Mouse (Mus musculus) embryonic facial prominence, embryonic 15.5 days (tissue): ENCODE results near the gene Igfbp6. TPM values are rescaled to one million over a fixed set of nuclear protein-coding genes. Genes with fewer than 3 reads are reported as not detected.
"Not testable (repeated sequence)": the region's sequence is repeated elsewhere in the genome, so short reads cannot be mapped to it uniquely, and the experiment has no call there.

Experiments used
- ATAC-seq: fragments of 200-750 bp; cut with Nextera tagmentation; 2 replicates; pipeline ENCODE4 v1.8.0; 2017; ENCODE audit warnings: low read depth, moderate TSS enrichment; ENCODE audit not compliant: insufficient number of reproducible peaks, low FRiP score, low TSS enrichment
- H3K27ac ChIP-seq: fragments of 300-500 bp; sonication (generic); replicated peaks from 2 replicates; pipeline ENCODE4 v1.5.1; 2015; ENCODE audit warnings: mild to moderate bottlenecking, inconsistent platforms
- H3K27me3 ChIP-seq: fragments of 300-500 bp; sonication (generic); 2 replicates; pipeline ENCODE4 v1.6.1; 2015; ENCODE audit warnings: inconsistent platforms
- H3K36me3 ChIP-seq: fragments of 300-500 bp; sonication (generic); 2 replicates; pipeline ENCODE4 v1.6.1; 2015; ENCODE audit warnings: mild to moderate bottlenecking, inconsistent platforms
- H3K4me1 ChIP-seq: fragments of 300-500 bp; sonication (generic); 2 replicates; pipeline ENCODE4 v1.6.1; 2015; ENCODE audit warnings: inconsistent platforms
- H3K4me2 ChIP-seq: fragments of 300-500 bp; sonication (generic); replicated peaks from 2 replicates; pipeline ENCODE4 v1.6.1; 2015; ENCODE audit warnings: mild to moderate bottlenecking, inconsistent platforms
- H3K4me3 ChIP-seq: fragments of 300-500 bp; sonication (generic); replicated peaks from 2 replicates; pipeline ENCODE4 v1.5.1; 2015; ENCODE audit warnings: mild to moderate bottlenecking, inconsistent platforms
- H3K9ac ChIP-seq: fragments of 300-500 bp; sonication (generic); 2 replicates; pipeline ENCODE4 v1.6.1; 2015; ENCODE audit warnings: inconsistent platforms
- H3K9me3 ChIP-seq: fragments of 300-500 bp; sonication (generic); replicated peaks from 2 replicates; pipeline ENCODE4 v1.6.1; 2016; ENCODE audit warnings: inconsistent platforms
- whole genome bisulfite sequencing: fragments of 180-500 bp; shearing (Covaris S2); methylation state at CpG from one replicate; pipeline ENCODE4 v1.1.7; 2015; 5-methylcytosine and 5-hydroxymethylcytosine counted together
- polyA plus RNA-seq: library from polyadenylated mRNA; unstranded; fragments of >200 nt; fragmentation: Nextera tagmentation; extraction: Ambion mirVana; gene quantifications from 2 replicates; pipeline ENCODE4 v1.2.1, GENCODE M21; 2015

Gene Igfbp6
- polyA plus RNA-seq, 1 experiment from 2014 or later: 8.3 TPM

DNA sequence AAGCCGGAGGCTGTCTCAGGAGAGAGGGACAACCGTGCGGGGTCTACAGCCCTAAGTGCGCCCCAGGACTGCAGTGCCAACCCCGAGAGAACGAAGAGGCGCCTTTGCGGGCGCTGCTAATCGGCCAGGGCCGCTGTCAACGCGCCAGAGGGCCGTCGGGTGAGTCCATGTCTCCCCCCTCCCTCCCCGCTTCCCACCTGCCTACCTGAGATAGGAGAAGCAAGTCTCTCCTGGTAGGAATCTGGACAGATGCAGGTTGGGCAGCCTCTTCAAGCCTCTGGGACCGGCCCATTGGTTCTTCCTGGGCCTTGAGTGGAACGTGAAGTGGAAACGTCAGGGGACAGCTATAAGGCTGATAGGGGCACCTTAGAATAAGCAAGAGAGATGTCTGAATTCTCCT lies 564 bp downstream of the Igfbp6 start:
- H3K27me3 ChIP-seq: peaks cover 21% of the 10 kb centered on the region
- H3K9ac ChIP-seq: 0 out of 2 replicates have a peak overlapping the region, but pooled peaks have one; percentile 12
- H3K36me3 ChIP-seq: no peaks in the 10 kb centered on the region
- 13% methylated on average over 19 of the region's 19 CpGs for WGBS
- H3K9me3 ChIP-seq: no peaks in the 10 kb centered on the region
- H3K27ac ChIP-seq: no peak overlapping the region
- H3K4me3 ChIP-seq: peak overlapping the region; percentile 23
- ATAC-seq: no peak
- H3K4me1 ChIP-seq: peaks cover 37% of the 10 kb centered on the region
- H3K4me2 ChIP-seq: peak overlapping the region; percentile 38

DNA sequence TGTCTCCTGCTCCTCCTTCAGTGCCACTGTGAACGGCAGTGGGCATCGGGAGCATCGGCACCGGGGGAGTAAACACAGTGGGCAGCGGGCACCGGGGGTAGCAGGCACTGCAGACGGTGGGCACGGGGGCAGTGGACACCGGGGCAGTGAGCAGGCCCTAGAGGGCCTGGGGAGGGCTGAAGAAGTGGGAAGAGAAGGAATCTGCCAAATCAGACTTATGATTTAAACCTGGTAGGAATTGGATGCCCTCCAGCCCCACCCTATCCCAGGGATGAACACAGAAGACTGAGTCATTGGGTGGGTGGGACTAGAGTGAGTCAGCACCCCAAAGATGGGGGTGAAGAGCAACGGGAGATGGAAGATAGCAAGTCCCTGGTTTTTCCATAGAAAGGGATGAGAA lies 1.2 kb downstream of the Igfbp6 start:
- Histone ChIP-seq H3K4me1 (peaks cover 37% of the 10 kb centered on the region), H3K9me3 (no peaks in the 10 kb centered on the region), H3K27ac (no peak overlapping the region), H3K4me2 (no peak overlapping the region), H3K9ac (no peak overlapping the region), H3K27me3 (peaks cover 21% of the 10 kb centered on the region), H3K36me3 (no peaks in the 10 kb centered on the region), H3K4me3 (no peak overlapping the region)
- no peak for ATAC-seq
- 83% methylated on average over 10 of the region's 10 CpGs for WGBS

DNA sequence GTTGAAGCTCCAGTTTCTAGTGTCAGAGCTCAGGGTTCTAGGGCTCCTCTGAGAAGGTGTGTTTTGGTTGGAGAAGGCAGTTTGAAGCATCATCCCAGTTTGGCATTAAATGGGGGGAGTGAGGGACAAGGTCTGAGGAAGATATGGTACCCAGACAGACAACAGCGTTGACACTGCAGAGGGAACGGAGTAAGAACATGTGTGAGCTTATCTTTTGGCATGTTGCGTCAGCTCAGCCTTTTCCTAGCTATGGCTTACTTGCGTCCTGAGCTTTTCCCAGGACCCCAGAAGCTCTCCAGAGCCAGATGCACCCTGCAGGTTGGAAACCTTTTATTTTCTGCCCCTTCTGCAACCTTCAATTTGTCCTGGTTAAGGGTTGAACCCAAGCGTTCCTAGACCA lies 1.9 kb downstream of the Igfbp6 start:
- Histone ChIP-seq H3K9ac (no peak overlapping the region), H3K9me3 (no peaks in the 10 kb centered on the region), H3K4me1 (peaks cover 37% of the 10 kb centered on the region), H3K4me3 (no peak overlapping the region), H3K27me3 (peaks cover 21% of the 10 kb centered on the region), H3K27ac (no peak overlapping the region), H3K36me3 (no peaks in the 10 kb centered on the region), H3K4me2 (no peak overlapping the region)
- ATAC-seq: no peak
- 81% methylated on average over 5 of the region's 5 CpGs for WGBS

DNA sequence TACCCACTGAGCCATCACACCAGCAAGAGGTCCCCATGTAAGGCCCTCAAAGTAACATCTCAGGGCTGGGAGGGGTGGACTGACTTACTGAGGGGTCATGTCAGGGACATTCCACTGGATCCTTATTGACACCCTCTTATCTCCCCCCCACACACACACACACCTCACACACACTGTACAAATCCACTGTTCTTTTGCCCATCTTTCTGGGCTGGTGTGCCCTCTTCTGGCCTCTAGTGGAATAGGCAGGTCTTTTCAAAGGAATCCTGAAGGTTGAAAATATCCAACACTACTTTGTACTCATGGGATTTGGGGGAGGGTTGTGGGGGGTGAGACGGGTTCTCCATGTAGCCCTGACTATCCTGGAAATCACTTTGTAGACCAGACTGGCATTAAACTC lies 2.7 kb downstream of the Igfbp6 start:
- no peak for ATAC-seq
- no peaks in the 10 kb centered on the region for H3K9me3 ChIP-seq
- no peak overlapping the region for H3K4me3 ChIP-seq
- H3K36me3 ChIP-seq: no peaks in the 10 kb centered on the region
- 4% methylated on average over 1 of the region's 1 CpGs for WGBS
- H3K27me3 ChIP-seq: peaks cover 21% of the 10 kb centered on the region
- no peak overlapping the region for H3K9ac ChIP-seq
- no peak overlapping the region for H3K4me2 ChIP-seq
- H3K4me1 ChIP-seq: peaks cover 37% of the 10 kb centered on the region
- H3K27ac ChIP-seq: no peak overlapping the region

DNA sequence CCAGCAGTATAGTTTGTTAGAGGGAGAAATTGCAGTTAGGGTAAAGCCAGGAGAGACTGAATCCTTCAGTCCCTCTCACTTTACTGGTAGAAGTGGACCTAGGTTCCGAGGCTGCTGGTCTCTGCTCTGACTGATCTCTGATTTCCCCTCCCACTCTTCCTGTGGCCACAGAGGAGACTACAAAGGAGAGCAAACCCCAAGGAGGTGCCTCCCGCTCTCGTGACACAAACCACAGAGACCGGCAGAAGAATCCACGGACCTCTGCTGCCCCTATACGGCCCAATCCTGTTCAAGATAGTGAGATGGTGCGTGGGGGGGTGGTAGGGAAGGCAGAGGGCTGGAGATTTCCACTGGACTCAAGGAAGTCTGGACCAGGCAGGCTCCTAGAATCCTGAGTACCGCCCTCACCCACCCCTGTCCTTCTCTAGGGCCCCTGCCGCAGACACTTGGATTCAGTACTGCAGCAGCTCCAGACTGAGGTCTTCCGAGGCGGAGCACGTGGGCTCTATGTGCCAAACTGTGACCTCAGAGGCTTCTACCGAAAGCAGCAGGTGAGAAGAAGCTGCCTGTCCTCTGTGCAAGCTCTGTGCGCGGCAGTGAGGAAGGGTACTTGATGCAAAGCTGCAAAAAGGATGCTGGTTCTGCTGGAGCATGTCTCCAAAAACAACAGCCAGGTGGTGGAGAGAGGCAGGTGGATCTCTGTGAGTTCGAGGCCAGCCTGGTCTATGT lies 3.7 kb downstream of the Igfbp6 start:
- H3K27ac ChIP-seq: no peak overlapping the region
- no peak overlapping the region for H3K4me2 ChIP-seq
- no peaks in the 10 kb centered on the region for H3K9me3 ChIP-seq
- no peak for ATAC-seq
- WGBS: 60% methylated on average over 16 of the region's 16 CpGs
- peaks cover 18% of the 10 kb centered on the region for H3K27me3 ChIP-seq
- H3K4me3 ChIP-seq: no peak overlapping the region
- H3K9ac ChIP-seq: no peak overlapping the region
- H3K4me1 ChIP-seq: peaks cover 35% of the 10 kb centered on the region
- H3K36me3 ChIP-seq: no peaks in the 10 kb centered on the region

DNA sequence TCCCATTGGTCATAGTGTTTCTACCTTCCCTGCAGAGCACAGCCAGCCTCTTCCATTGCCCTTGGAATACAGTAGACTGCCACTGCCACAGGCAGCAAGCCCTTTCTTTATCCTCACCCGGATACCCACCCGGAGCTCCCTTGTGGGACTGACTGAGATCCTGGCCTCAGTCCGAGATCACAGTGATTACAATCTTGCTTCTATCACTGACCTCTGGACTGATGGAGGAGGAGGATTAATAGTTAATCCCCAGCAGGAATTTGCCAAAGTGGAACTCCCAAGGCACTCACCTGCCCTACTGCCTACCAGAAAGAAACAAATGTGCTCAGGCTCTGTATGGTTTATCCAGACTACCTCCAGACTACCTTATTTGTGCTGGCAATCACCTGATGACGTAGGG lies 5.4 kb downstream of the Igfbp6 start:
- Histone ChIP-seq H3K4me2 (no peak overlapping the region), H3K4me3 (no peak overlapping the region), H3K4me1 (peaks cover 18% of the 10 kb centered on the region), H3K36me3 (no peaks in the 10 kb centered on the region), H3K27ac (no peak overlapping the region), H3K9ac (no peak overlapping the region), H3K27me3 (peaks cover 14% of the 10 kb centered on the region), H3K9me3 (no peaks in the 10 kb centered on the region)
- 66% methylated on average over 4 of the region's 4 CpGs for WGBS
- no peak for ATAC-seq

DNA sequence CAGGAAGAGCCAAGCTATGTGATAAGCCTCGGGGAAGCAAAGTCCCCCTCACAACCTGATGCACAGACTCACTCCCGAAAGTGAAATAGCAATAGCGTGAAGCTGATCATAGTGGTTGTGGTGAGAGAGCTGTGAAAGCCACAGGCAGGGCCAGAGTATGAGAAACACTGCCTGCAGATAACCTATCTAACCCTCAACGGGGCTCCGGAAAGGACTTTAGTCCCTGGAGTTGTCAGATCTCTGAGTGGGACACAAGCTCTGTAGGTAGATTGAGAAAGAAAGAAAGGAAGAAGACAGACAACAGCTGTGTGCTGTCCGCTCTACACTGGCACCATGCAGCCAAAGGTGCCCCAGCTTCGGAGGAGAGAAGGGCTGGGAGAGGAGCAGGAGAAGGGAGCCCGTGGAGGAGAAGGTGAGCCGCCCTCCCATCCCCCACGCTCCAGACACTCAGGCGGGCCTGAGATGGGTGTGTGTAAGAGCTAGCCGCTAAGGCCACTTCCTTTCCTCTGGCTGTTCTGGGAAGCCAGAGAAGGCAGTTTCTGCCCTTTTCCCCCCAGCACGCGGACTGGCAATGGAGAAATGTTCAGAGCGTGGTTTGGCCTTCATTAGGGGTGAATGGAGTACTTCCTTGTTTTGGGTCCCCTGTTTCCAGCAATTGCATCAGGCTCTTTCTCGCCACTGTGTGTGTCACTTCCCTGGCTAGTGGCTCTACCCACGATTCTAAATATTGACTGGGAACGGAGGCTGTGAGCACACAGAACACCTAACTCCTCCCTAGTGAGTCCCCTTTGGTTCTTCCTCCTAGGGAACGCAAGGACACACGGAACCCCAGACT lies 6.4 kb downstream of the Igfbp6 start, which contains the start of gene Soat2:
TSS of gene Soat2 (plus strand) at position 226 of the 835 bp plus-strand sequence.
- H3K36me3 ChIP-seq: no peaks in the 10 kb centered on the region
- H3K9ac ChIP-seq: no peak within 1 kb of the TSS
- H3K27ac ChIP-seq: no peak within 1 kb of the TSS
- peaks cover 4% of the 10 kb centered on the region for H3K27me3 ChIP-seq
- H3K9me3 ChIP-seq: no peaks in the 10 kb centered on the region
- 46% methylated on average over 20 of the region's 20 CpGs for WGBS
- no peak for ATAC-seq
- no peak within 1 kb of the TSS for H3K4me3 ChIP-seq
- H3K4me1 ChIP-seq: peaks cover 9% of the 10 kb centered on the region; the same call in 1 of the 2 replicates
- H3K4me2 ChIP-seq: no peak within 1 kb of the TSS

DNA sequence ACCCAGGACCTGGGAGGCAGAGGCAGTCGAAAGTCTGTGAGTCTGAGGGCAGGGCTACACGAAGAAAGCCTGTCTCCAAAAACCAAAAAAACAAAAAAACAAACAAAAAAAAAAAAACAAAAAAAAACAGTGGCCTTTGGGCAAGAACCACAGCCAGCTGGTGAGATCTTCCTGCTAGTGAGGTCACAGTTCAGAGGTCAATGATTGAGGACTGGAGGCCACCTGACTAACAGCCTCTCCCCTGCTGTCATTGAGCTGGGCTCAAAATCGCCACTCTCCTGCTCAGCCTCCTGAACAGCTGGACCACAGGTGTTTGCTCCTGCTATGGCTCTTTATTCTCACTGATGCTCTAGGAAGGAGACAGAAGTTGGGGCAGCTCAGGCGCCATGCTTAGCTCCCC lies 8.5 kb downstream of the Igfbp6 start:
- Histone ChIP-seq H3K4me2 (no peak overlapping the region), H3K27ac (no peak overlapping the region), H3K4me3 (no peak overlapping the region), H3K9ac (no peak overlapping the region), H3K27me3 (no peaks in the 10 kb centered on the region), H3K9me3 (no peaks in the 10 kb centered on the region), H3K36me3 (no peaks in the 10 kb centered on the region), H3K4me1 (peaks cover 4% of the 10 kb centered on the region; the same call in 1 of the 2 replicates)
- 30% methylated on average over 4 of the region's 4 CpGs for WGBS
- no peak for ATAC-seq

DNA sequence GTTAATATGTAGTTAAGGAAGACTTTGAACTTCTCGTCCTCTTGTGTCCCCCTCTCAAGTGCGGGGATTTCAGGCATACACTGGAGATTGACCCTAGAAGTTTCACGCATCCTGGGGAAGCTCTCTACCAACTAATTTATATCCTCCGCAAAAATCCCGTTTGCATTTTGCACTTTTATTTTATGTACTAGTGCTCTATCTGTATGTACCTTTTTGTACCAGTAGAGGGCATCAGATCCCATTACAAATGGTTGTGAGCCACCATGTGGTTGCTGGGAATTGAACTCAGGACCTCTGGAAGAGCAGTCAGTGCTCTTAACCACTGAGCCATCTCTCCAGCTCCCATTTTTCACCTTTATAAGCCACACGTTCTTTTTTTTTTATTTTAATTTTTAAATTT lies 10.8 kb downstream of the Igfbp6 start:
- not testable (repeated sequence) for ATAC-seq, H3K4me2 ChIP-seq, H3K27me3 ChIP-seq, H3K9ac ChIP-seq, H3K9me3 ChIP-seq, H3K36me3 ChIP-seq, H3K4me3 ChIP-seq, H3K27ac ChIP-seq, H3K4me1 ChIP-seq
- 93% methylated on average over 6 of the region's 6 CpGs for WGBS

DNA sequence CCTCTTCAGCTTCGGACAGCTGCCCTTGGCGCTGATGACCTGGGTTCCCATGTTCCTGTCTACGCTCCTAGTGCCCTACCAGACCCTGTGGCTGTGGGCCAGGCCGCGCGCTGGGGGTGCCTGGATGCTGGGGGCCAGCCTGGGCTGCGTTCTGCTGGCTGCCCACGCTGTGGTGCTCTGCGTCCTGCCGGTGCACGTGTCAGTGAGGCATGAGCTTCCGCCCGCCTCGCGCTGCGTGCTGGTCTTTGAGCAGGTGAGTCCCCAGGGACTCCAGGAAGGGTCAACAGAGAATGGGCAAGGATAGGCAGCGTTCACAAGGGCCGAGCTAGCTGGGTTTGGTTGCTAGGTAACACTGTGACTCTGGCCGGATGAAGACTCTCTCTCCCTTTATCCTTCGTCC lies 12.7 kb downstream of the Igfbp6 start:
- no peaks in the 10 kb centered on the region for H3K27me3 ChIP-seq
- no peak for ATAC-seq
- H3K27ac ChIP-seq: no peak overlapping the region
- 37% methylated on average over 20 of the region's 20 CpGs for WGBS
- no peak overlapping the region for H3K4me3 ChIP-seq
- H3K9ac ChIP-seq: no peak overlapping the region
- H3K4me2 ChIP-seq: no peak overlapping the region
- no peaks in the 10 kb centered on the region; the same call in 1 of the 2 replicates for H3K4me1 ChIP-seq
- no peaks in the 10 kb centered on the region for H3K9me3 ChIP-seq
- no peaks in the 10 kb centered on the region for H3K36me3 ChIP-seq

DNA sequence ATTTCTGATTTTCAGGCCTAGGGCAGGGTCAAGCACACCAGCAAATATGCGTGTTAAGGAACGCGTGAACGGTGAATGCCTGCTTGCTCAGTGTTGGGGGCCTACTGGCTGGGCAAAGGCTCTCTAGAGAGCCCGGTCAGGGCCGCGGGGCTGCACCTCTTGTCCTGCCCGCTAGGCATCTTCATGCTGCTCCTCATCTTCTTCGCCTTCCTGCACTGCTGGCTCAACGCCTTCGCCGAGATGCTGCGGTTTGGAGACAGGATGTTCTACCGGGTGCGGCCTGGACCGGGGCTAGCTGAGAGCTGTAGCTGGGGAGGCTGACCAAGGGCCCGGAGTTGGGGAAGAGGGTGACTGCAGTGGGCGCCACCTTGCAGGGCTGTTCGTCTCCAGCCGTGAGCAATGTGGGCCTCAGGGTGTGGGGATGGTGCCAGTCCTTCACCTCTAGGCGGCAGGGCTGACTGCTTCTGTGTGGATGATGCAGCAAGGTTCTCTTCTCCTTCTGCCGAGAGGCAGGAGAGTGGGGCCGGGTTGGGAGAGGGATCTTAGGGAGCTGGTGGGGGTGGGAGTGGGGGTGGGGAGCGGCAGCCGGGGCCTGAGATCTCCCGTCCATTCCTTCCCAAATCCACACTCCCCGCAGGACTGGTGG lies 16.4 kb downstream of the Igfbp6 start:
- no peaks in the 10 kb centered on the region; the same call in 1 of the 2 replicates for H3K4me1 ChIP-seq
- H3K36me3 ChIP-seq: no peaks in the 10 kb centered on the region
- 65% methylated on average over 27 of the region's 27 CpGs for WGBS
- H3K27ac ChIP-seq: no peak overlapping the region
- H3K4me2 ChIP-seq: no peak overlapping the region
- H3K9ac ChIP-seq: no peak overlapping the region
- no peak for ATAC-seq
- H3K9me3 ChIP-seq: no peaks in the 10 kb centered on the region
- no peak overlapping the region for H3K4me3 ChIP-seq
- no peaks in the 10 kb centered on the region for H3K27me3 ChIP-seq
